Mouse (Mus musculus) lung, postnatal 0 days (tissue): Measurements from ENCODE around the gene Hist1h3d.

Experiments used
- CTCF ChIP-seq: IDR thresholded peaks from 2 replicates; pipeline ENCODE4 v1.5.1; 2016; ENCODE audit warnings: antibody characterized with exemption, mild to moderate bottlenecking
- EP300 ChIP-seq: IDR thresholded peaks from 2 replicates; pipeline ENCODE4 v1.6.1; 2016; ENCODE audit warnings: antibody characterized with exemption, mild to moderate bottlenecking, control low read depth

GRCm38 (mm10) chr13:23577835-23578234 is 2.3 kb downstream of the Hist1h3d start:
- TF ChIP-seq EP300 (no peak), CTCF (no peak)
